Mouse (Mus musculus): Measurements from ENCODE around the gene Cavin3. TPM values are rescaled to one million over a fixed set of nuclear protein-coding genes. Genes with fewer than 3 reads are reported as not detected.
"Not testable (repeated sequence)": the region's sequence is repeated elsewhere in the genome, so short reads cannot be mapped to it uniquely, and the experiment has no call there.

The Cavin3 gene
- polyA plus RNA-seq, 1 experiment from 2014 or later: 96.7 TPM

GRCm38 (mm10) chr7:105477433-105477700 is 4.7 kb downstream of the Cavin3 start:
- Histone ChIP-seq H3K9ac (ENCODE audit: low read length) (no peak overlapping the region), H3K4me3 (ENCODE audit: low read depth, low read length) (no peak overlapping the region), H3K27me3 (replicated peaks; ENCODE audit: control insufficient read depth, insufficient read depth, low read length) (no peaks in the 10 kb centered on the region), H3K4me1 (replicated peaks; ENCODE audit: control insufficient read depth, insufficient read depth, low read length) (peaks cover 11% of the 10 kb centered on the region), H3K36me3 (ENCODE audit: control insufficient read depth, insufficient read depth, low read length) (no peaks in the 10 kb centered on the region), H3K27ac (ENCODE audit: low read depth) (no peak overlapping the region), H3K9me3 (ENCODE audit: control insufficient read depth, low read length) (no peaks in the 10 kb centered on the region), H3K4me2 (ENCODE audit: low read length) (no peak overlapping the region)
- no peak for ATAC-seq (replicated peaks; ENCODE audit: low FRiP score, low TSS enrichment, low read depth)
- DNase-seq (ENCODE audit: low spot score): no peak
- 88% methylated on average over 1 of the region's 1 CpGs for WGBS

GRCm38 (mm10) chr7:105476683-105477432 is 5.2 kb downstream of the Cavin3 start:
- H3K27me3 ChIP-seq (replicated peaks; ENCODE audit: control insufficient read depth, insufficient read depth, low read length): no peaks in the 10 kb centered on the region
- ATAC-seq (replicated peaks; ENCODE audit: low FRiP score, low TSS enrichment, low read depth): no peak
- H3K4me2 ChIP-seq (ENCODE audit: low read length): no peak overlapping the region
- no peaks in the 10 kb centered on the region for H3K9me3 ChIP-seq (ENCODE audit: control insufficient read depth, low read length)
- no peak overlapping the region for H3K4me3 ChIP-seq (ENCODE audit: low read depth, low read length)
- H3K9ac ChIP-seq (ENCODE audit: low read length): no peak overlapping the region
- 67% methylated on average over 10 of the region's 10 CpGs for WGBS
- H3K4me1 ChIP-seq (replicated peaks; ENCODE audit: control insufficient read depth, insufficient read depth, low read length): peaks cover 11% of the 10 kb centered on the region
- no peak for DNase-seq (ENCODE audit: low spot score)
- H3K27ac ChIP-seq (ENCODE audit: low read depth): no peak overlapping the region
- no peaks in the 10 kb centered on the region for H3K36me3 ChIP-seq (ENCODE audit: control insufficient read depth, insufficient read depth, low read length)

GRCm38 (mm10) chr7:105475396-105475949 is 6.6 kb downstream of the Cavin3 start:
- no peak for ATAC-seq (replicated peaks; ENCODE audit: low FRiP score, low TSS enrichment, low read depth)
- no peaks in the 10 kb centered on the region for H3K4me1 ChIP-seq (replicated peaks; ENCODE audit: control insufficient read depth, insufficient read depth, low read length)
- H3K9ac ChIP-seq (ENCODE audit: low read length): no peak overlapping the region
- H3K36me3 ChIP-seq (ENCODE audit: control insufficient read depth, insufficient read depth, low read length): no peaks in the 10 kb centered on the region
- H3K4me2 ChIP-seq (ENCODE audit: low read length): no peak overlapping the region
- H3K27ac ChIP-seq (ENCODE audit: low read depth): no peak overlapping the region
- H3K27me3 ChIP-seq (replicated peaks; ENCODE audit: control insufficient read depth, insufficient read depth, low read length): no peaks in the 10 kb centered on the region
- DNase-seq (ENCODE audit: low spot score): no peak
- 75% methylated on average over 7 of the region's 7 CpGs for WGBS
- H3K9me3 ChIP-seq (ENCODE audit: control insufficient read depth, low read length): no peaks in the 10 kb centered on the region
- H3K4me3 ChIP-seq (ENCODE audit: low read depth, low read length): no peak overlapping the region

DNA sequence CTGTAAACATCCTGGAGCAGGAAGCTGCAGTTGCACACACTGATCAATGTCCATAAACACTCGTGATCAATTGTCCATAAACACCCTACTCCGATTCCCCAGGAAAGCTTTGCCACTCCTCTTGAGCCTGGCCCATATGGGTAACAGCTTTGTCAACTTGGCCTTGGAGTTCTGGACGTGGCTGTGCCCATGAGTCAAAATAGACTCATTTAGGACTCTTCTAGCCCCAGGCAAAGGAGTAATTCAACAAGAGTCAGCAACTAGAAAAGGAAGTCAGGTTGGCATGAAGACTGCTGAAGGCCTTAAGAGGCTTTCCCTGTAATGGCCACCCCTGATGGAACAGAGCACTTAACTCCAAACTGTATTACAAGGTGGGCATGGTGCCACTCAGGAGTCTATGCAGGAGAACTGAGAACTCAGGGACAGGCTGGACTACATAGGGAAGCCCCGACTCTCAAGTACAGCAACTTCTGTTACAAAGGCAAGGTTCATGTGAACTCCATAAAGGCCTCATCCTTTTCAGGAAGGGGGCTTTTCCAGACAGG is 7.3 kb downstream of the Cavin3 start:
- WGBS: 74% methylated on average over 4 of the region's 4 CpGs
- H3K9me3 ChIP-seq (ENCODE audit: control insufficient read depth, low read length): no peaks in the 10 kb centered on the region

DNA sequence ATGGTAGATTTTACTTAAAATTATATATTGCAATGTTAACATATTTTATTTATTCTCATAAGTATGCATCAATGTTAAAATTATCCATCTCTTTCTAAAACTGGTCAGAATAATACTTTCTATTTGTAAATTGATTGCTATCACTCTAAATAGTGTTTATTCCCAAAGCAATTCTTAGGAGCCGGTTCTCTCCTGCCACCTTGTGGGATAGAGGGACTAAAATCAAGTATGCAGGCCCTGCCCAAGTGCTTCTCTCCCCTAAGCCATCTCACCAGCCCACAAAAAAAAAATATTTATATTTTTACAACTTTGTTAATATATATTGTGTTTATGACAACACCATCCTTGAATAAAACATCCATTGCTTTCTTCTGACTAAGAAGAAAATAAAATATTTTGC is 9.5 kb downstream of the Cavin3 start:
- Histone ChIP-seq H3K36me3 (ENCODE audit: control insufficient read depth, insufficient read depth, low read length) (no peaks in the 10 kb centered on the region), H3K27me3 (replicated peaks; ENCODE audit: control insufficient read depth, insufficient read depth, low read length) (no peaks in the 10 kb centered on the region), H3K4me2 (ENCODE audit: low read length) (no peak overlapping the region), H3K4me3 (ENCODE audit: low read depth, low read length) (no peak overlapping the region), H3K27ac (ENCODE audit: low read depth) (no peak overlapping the region), H3K9me3 (ENCODE audit: control insufficient read depth, low read length) (no peaks in the 10 kb centered on the region), H3K9ac (ENCODE audit: low read length) (no peak overlapping the region), H3K4me1 (replicated peaks; ENCODE audit: control insufficient read depth, insufficient read depth, low read length) (no peaks in the 10 kb centered on the region)
- no peak for DNase-seq (ENCODE audit: low spot score)
- 60% methylated on average over 1 of the region's 1 CpGs for WGBS
- ATAC-seq (replicated peaks; ENCODE audit: low FRiP score, low TSS enrichment, low read depth): no peak

More for the DNA sequence above, 7.3 kb downstream of the Cavin3 start:
- Histone ChIP-seq H3K27me3 (replicated peaks; ENCODE audit: control insufficient read depth, insufficient read depth, low read length) (no peaks in the 10 kb centered on the region), H3K4me2 (ENCODE audit: low read length) (no peak overlapping the region), H3K36me3 (ENCODE audit: control insufficient read depth, insufficient read depth, low read length) (no peaks in the 10 kb centered on the region), H3K9ac (ENCODE audit: low read length) (no peak overlapping the region), H3K4me3 (ENCODE audit: low read depth, low read length) (no peak overlapping the region), H3K27ac (ENCODE audit: low read depth) (no peak overlapping the region), H3K4me1 (replicated peaks; ENCODE audit: control insufficient read depth, insufficient read depth, low read length) (no peaks in the 10 kb centered on the region)
- no peak for DNase-seq (ENCODE audit: low spot score)
- ATAC-seq (replicated peaks; ENCODE audit: low FRiP score, low TSS enrichment, low read depth): no peak

GRCm38 (mm10) chr7:105465505-105465904 is 16.6 kb downstream of the Cavin3 start:
- not testable (repeated sequence) for ATAC-seq (replicated peaks; ENCODE audit: low FRiP score, low TSS enrichment, low read depth); H3K9me3 ChIP-seq (ENCODE audit: control insufficient read depth, low read length); H3K36me3 ChIP-seq (ENCODE audit: control insufficient read depth, insufficient read depth, low read length); DNase-seq (ENCODE audit: low spot score); H3K4me2 ChIP-seq (ENCODE audit: low read length); H3K4me3 ChIP-seq (ENCODE audit: low read depth, low read length); H3K27ac ChIP-seq (ENCODE audit: low read depth); H3K9ac ChIP-seq (ENCODE audit: low read length); H3K27me3 ChIP-seq (replicated peaks; ENCODE audit: control insufficient read depth, insufficient read depth, low read length); H3K4me1 ChIP-seq (replicated peaks; ENCODE audit: control insufficient read depth, insufficient read depth, low read length)
- 70% methylated on average over 5 of the region's 5 CpGs for WGBS

- H3K4me1 ChIP-seq (replicated peaks; ENCODE audit: control insufficient read depth, insufficient read depth, low read length): no peaks in the 10 kb centered on the region
- H3K27me3 ChIP-seq (replicated peaks; ENCODE audit: control insufficient read depth, insufficient read depth, low read length): no peaks in the 10 kb centered on the region
- no peak overlapping the region for H3K4me3 ChIP-seq (ENCODE audit: low read depth, low read length)
- no peak overlapping the region for H3K4me2 ChIP-seq (ENCODE audit: low read length)
- ATAC-seq (replicated peaks; ENCODE audit: low FRiP score, low TSS enrichment, low read depth): no peak
- no peaks in the 10 kb centered on the region for H3K9me3 ChIP-seq (ENCODE audit: control insufficient read depth, low read length)
- no peaks in the 10 kb centered on the region for H3K36me3 ChIP-seq (ENCODE audit: control insufficient read depth, insufficient read depth, low read length)
- H3K27ac ChIP-seq (ENCODE audit: low read depth): no peak overlapping the region
- no peak for DNase-seq (ENCODE audit: low spot score)
- H3K9ac ChIP-seq (ENCODE audit: low read length): no peak overlapping the region
These were observed 23.6 kb downstream of the Cavin3 start for GRCm38 (mm10) chr7:105458546-105458945.

DNA sequence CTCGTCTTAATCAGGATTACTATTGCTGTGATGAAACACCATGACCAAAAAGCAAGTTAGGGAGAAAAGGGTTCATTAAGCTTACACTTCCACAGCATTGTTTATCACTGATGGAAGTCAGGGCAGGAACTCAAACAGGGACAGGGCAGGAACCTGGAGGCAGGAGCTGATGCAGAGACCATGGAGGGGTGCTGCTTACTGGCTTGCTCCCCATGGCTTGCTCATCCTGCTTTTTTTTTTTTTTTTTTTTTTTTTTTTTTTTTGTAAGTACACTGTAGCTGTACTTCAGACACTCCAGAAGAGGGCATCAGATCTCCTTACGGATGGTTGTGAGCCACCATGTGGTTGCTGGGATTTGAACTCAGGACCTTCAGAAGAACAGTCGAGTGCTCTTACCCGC is 28.8 kb downstream of the Cavin3 start:
- H3K27me3 ChIP-seq (replicated peaks; ENCODE audit: control insufficient read depth, insufficient read depth, low read length); H3K9ac ChIP-seq (ENCODE audit: low read length); ATAC-seq (replicated peaks; ENCODE audit: low FRiP score, low TSS enrichment, low read depth); H3K9me3 ChIP-seq (ENCODE audit: control insufficient read depth, low read length); H3K4me2 ChIP-seq (ENCODE audit: low read length); H3K4me1 ChIP-seq (replicated peaks; ENCODE audit: control insufficient read depth, insufficient read depth, low read length); H3K4me3 ChIP-seq (ENCODE audit: low read depth, low read length); H3K27ac ChIP-seq (ENCODE audit: low read depth); DNase-seq (ENCODE audit: low spot score); H3K36me3 ChIP-seq (ENCODE audit: control insufficient read depth, insufficient read depth, low read length): not testable (repeated sequence)
- WGBS: 89% methylated on average over 4 of the region's 4 CpGs

- Histone ChIP-seq H3K27me3 (replicated peaks; ENCODE audit: control insufficient read depth, insufficient read depth, low read length) (no peaks in the 10 kb centered on the region), H3K4me2 (ENCODE audit: low read length) (no peak overlapping the region), H3K4me1 (replicated peaks; ENCODE audit: control insufficient read depth, insufficient read depth, low read length) (no peaks in the 10 kb centered on the region), H3K27ac (ENCODE audit: low read depth) (no peak overlapping the region), H3K36me3 (ENCODE audit: control insufficient read depth, insufficient read depth, low read length) (no peaks in the 10 kb centered on the region), H3K4me3 (ENCODE audit: low read depth, low read length) (no peak overlapping the region), H3K9ac (ENCODE audit: low read length) (no peak overlapping the region), H3K9me3 (ENCODE audit: control insufficient read depth, low read length) (no peaks in the 10 kb centered on the region)
- ATAC-seq (replicated peaks; ENCODE audit: low FRiP score, low TSS enrichment, low read depth): no peak
- DNase-seq (ENCODE audit: low spot score): no peak
- WGBS: 77% methylated on average over 3 of the region's 3 CpGs
These were observed 37.0 kb downstream of the Cavin3 start for GRCm38 (mm10) chr7:105445076-105445475.

All from intestine, embryonic 14.5 days (tissue).